Mouse (Mus musculus) heart, adult 2 months (tissue): ENCODE results near the gene Fam241b. TPM values are rescaled to one million over a fixed set of nuclear protein-coding genes. Genes with fewer than 3 reads are reported as not detected.

Experiments
- DNase-seq, 2 experiments: peaks; one replicate each; pipeline ENCODE4 v3.0.0; 2021
- H3K27ac ChIP-seq: fragments of 200-600 bp; 2 replicates; pipeline ENCODE4 v1.8.1; 2022
- H3K27me3 ChIP-seq: fragments of 200-500 bp; 2 replicates; pipeline ENCODE4 v1.6.1; 2012; ENCODE audit warnings: mild to moderate bottlenecking, low read length, inconsistent platforms, mixed read lengths; ENCODE audit not compliant: control insufficient read depth, insufficient read depth
- H3K36me3 ChIP-seq: fragments of 200-500 bp; 2 replicates; pipeline ENCODE4 v1.6.1; 2012; ENCODE audit warnings: low read length, inconsistent platforms; ENCODE audit not compliant: control insufficient read depth, insufficient read depth
- H3K4me1 ChIP-seq: fragments of 200-500 bp; 2 replicates; pipeline ENCODE4 v1.6.1; 2011; ENCODE audit warnings: low read length; ENCODE audit not compliant: control insufficient read depth, insufficient read depth
- H3K4me3 ChIP-seq: fragments of 200-600 bp; 2 replicates; pipeline ENCODE4 v1.8.1; 2022
- H3K79me2 ChIP-seq: fragments of 200-500 bp; replicated peaks from 2 replicates; pipeline ENCODE4 v1.6.1; 2012; ENCODE audit warnings: mild to moderate bottlenecking, inconsistent platforms, low read length, moderate library complexity, mixed read lengths; ENCODE audit not compliant: control insufficient read depth, insufficient read depth
- H3K9ac ChIP-seq: fragments of 200-500 bp; 2 replicates; pipeline ENCODE4 v1.6.1; 2012; ENCODE audit warnings: low read depth, mild to moderate bottlenecking, control low read depth, inconsistent platforms, low read length, mixed read lengths
- CTCF ChIP-seq: fragments of 200-600 bp; IDR thresholded peaks from 2 replicates; pipeline ENCODE4 v1.8.1; 2022; ENCODE audit warnings: antibody characterized with exemption, mild to moderate bottlenecking, moderate library complexity
- EP300 ChIP-seq: fragments of 200-500 bp; IDR thresholded peaks from 2 replicates; pipeline ENCODE4 v1.6.1; 2011; ENCODE audit warnings: low read depth, low read length, control low read depth; ENCODE audit not compliant: insufficient read depth
- POLR2A ChIP-seq: fragments of 200-500 bp; IDR thresholded peaks from 2 replicates; pipeline ENCODE4 v1.6.1; 2011; ENCODE audit warnings: mild to moderate bottlenecking, low read depth, low read length, control low read depth; ENCODE audit not compliant: insufficient read depth
- WGBS: fragments of 180-500 bp; shearing (Covaris S2); methylation state at CpG from one replicate; pipeline ENCODE4 v1.1.7; 2018; 5-methylcytosine and 5-hydroxymethylcytosine counted together
- intact Hi-C: fragments of 180-260 bp; cut with DNase I; formaldehyde crosslinking; loops from one replicate; pipeline ENCODE4 v1.15.1; 2025
- polyA plus RNA-seq: library from polyadenylated mRNA; depleted of rRNA; stranded (reverse); fragments of >200 nt; gene quantifications from 2 replicates; pipeline ENCODE4 v1.2.3, GENCODE M21; 2012; rRNA removed
- total RNA-seq, 2 experiments: library from RNA; stranded (reverse); gene quantifications; 2 replicates each; pipeline ENCODE4 v1.2.3; 2021

Gene Fam241b
- total and polyA plus RNA-seq, 3 experiments = 3.0 to 3.3 (median 3.2) TPM

GRCm38 (mm10) chr10:62060224-62060913, 83.4 kb downstream of the Fam241b start:
- H3K79me2 ChIP-seq = no peaks in the 10 kb centered on the region
- DNase-seq = no peak
- H3K27ac ChIP-seq = no peak overlapping the region
- intact Hi-C loops = no loop called here
- TF ChIP-seq CTCF (no peak), EP300 (no peak), POLR2A (no peak)
- no peak overlapping the region for H3K4me3 ChIP-seq
- 63% methylated on average over 16 of the region's 16 CpGs for WGBS
- no peaks in the 10 kb centered on the region for H3K27me3 ChIP-seq
- no peaks in the 10 kb centered on the region for H3K4me1 ChIP-seq
- no peak overlapping the region for H3K9ac ChIP-seq
- H3K36me3 ChIP-seq = no peaks in the 10 kb centered on the region

- 71% methylated on average over 13 of the region's 13 CpGs for WGBS
- H3K27ac ChIP-seq = no peak overlapping the region
- H3K4me1 ChIP-seq = no peaks in the 10 kb centered on the region
- H3K9ac ChIP-seq = no peak overlapping the region
- no peaks in the 10 kb centered on the region for H3K36me3 ChIP-seq
- no peaks in the 10 kb centered on the region for H3K79me2 ChIP-seq
- TF ChIP-seq EP300 = no peak
- no peak for TF ChIP-seq CTCF
- no peak for TF ChIP-seq POLR2A
- H3K4me3 ChIP-seq = no peak overlapping the region
- H3K27me3 ChIP-seq = no peaks in the 10 kb centered on the region
- intact Hi-C loops = loop anchor here (5.0 kb wide), 1 partner anchor 124 kb away; no protein-coding TSS in a partner anchor
- no peak for DNase-seq
Observed at GRCm38 (mm10) chr10:62058508-62059375, 85.0 kb downstream of the Fam241b start.

Other genes starting within 250 kb of the Fam241b start
- under 1 TPM; 0.34 to 0.45 TPM for gene Col13a1, start 164.8 kb downstream of the Fam241b start, total RNA-seq
- gene Col13a1, start 164.8 kb downstream of the Fam241b start, polyA plus RNA-seq = 0.43 and 0.44 TPM in 2 replicates
- not detected for gene Neurog3, start 10.8 kb downstream of the Fam241b start, total RNA-seq
- gene Neurog3, start 10.8 kb downstream of the Fam241b start, polyA plus RNA-seq = not detected in 2 replicates
- 1 to 10 TPM; 6.1 to 8.1 TPM for gene Tspan15, start 87.3 kb upstream of the Fam241b start, total RNA-seq
- gene Tspan15, start 87.3 kb upstream of the Fam241b start, polyA plus RNA-seq = 17.7 and 19.1 TPM in 2 replicates
- not detected for gene Tacr2, start 108.5 kb upstream of the Fam241b start, total RNA-seq
- not detected in 2 replicates for gene Tacr2, start 108.5 kb upstream of the Fam241b start, polyA plus RNA-seq
- gene Hk1, start 236.0 kb upstream of the Fam241b start, total RNA-seq = 100 to 1,000 TPM; 120 TPM
- 71.0 and 81.9 TPM in 2 replicates for gene Hk1, start 236.0 kb upstream of the Fam241b start, polyA plus RNA-seq